Mouse (Mus musculus): ENCODE results near the gene Mtg2. TPM values are rescaled to one million over a fixed set of nuclear protein-coding genes. Genes with fewer than 3 reads are reported as not detected.

The Mtg2 gene
- polyA plus RNA-seq, 1 experiment from 2014 or later = 24.3 TPM

DNA sequence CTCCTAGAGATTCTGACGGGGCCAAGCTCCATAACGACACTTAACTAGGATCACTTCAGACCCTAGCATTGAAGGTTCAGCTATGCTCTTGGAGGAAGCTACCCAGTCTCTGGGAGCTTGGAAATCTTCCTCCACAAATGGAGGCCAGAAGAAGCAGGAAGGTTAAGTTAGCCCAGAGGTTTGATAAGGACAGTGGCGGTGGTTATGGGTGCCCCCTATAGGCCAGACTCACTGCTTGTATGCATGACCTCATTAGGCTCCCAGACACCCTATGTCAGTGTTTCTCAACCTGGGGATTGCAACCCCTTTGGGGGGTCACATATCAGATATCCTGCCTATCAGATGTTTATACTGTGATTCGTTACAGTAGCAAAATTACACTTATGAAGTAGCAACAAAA is 36.7 kb downstream of the Mtg2 start:
- WGBS = 65% methylated on average over 4 of the region's 4 CpGs

GRCm38 (mm10) chr2:180108285-180108684 is 37.9 kb downstream of the Mtg2 start:
- Histone ChIP-seq H3K4me1 (peaks cover 15% of the 10 kb centered on the region), H3K36me3 (no peaks in the 10 kb centered on the region), H3K9me3 (replicated peaks) (no peaks in the 10 kb centered on the region), H3K27me3 (peaks cover 30% of the 10 kb centered on the region), H3K9ac (no peak overlapping the region), H3K4me3 (replicated peaks) (no peak overlapping the region), H3K27ac (replicated peaks) (no peak overlapping the region), H3K4me2 (replicated peaks) (no peak overlapping the region)
- ATAC-seq (ENCODE audit: insufficient number of reproducible peaks, low FRiP score, low TSS enrichment, low read depth) = no peak
- 60% methylated on average over 6 of the region's 6 CpGs for WGBS

More for the DNA sequence above, 36.7 kb downstream of the Mtg2 start:
- Histone ChIP-seq H3K27ac (replicated peaks) (no peak overlapping the region), H3K4me3 (replicated peaks) (no peak overlapping the region), H3K36me3 (no peaks in the 10 kb centered on the region), H3K9me3 (replicated peaks) (no peaks in the 10 kb centered on the region), H3K4me1 (peaks cover 21% of the 10 kb centered on the region), H3K9ac (no peak overlapping the region), H3K27me3 (peaks cover 40% of the 10 kb centered on the region), H3K4me2 (replicated peaks) (no peak overlapping the region)
- no peak for ATAC-seq (ENCODE audit: insufficient number of reproducible peaks, low FRiP score, low TSS enrichment, low read depth)

DNA sequence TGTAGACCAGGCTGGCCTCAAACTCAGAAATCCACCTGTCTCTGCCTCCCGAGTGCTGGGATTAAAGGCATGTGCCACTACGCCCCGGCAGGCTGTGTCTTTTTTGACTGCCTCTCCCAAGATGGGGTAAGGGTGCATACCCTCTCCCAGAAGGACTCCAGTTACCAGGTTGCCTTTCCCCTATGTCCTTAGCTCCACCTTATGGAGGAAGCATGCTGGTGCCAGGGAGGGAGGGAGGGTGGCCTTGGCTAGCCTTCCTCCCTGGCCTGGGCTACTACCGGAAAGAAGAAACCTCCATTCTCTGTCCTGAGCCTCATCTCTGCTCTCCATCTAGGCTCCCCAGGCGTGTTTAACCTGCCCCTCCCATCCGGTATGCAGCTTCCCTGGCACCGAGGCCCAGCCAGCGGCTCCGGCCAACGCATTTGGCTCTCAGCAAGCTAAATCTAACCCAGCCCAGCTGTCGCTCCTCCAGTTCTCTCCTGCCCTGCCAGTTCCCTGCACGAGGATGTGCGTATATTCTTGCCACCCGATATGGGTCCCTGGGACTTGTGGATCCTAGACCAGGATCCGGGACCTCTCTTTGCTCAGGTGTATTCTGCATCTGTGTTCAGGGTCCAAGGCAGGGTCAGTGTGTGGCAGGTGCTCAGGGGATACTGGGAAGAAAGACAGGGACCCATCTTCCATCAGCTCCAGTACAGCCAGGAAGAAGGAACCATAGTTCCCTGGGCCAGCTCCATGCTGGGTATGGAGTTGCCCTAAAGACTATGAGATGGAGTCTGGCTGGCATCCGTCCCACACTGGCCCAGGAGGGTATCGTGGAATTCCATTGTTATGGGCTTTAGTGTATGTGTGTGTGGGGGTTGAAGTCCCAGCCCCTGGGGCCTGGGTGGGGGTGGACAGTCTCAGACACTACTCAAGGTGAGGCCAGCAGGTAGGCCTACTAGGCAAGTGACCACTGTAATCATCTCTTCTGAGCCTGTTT is 43.8 kb downstream of the Mtg2 start:
- ATAC-seq (ENCODE audit: insufficient number of reproducible peaks, low FRiP score, low TSS enrichment, low read depth) = no peak
- Histone ChIP-seq H3K4me3 (replicated peaks) (no peak overlapping the region), H3K9ac (no peak overlapping the region), H3K4me2 (replicated peaks) (no peak overlapping the region), H3K4me1 (peaks cover 42% of the 10 kb centered on the region), H3K36me3 (no peaks in the 10 kb centered on the region), H3K27me3 (peaks cover 2% of the 10 kb centered on the region; the same call in 1 of the 2 replicates), H3K9me3 (replicated peaks) (no peaks in the 10 kb centered on the region), H3K27ac (replicated peaks) (no peak overlapping the region; the same call in 1 of the 2 replicates)
- WGBS = 45% methylated on average over 17 of the region's 17 CpGs

DNA sequence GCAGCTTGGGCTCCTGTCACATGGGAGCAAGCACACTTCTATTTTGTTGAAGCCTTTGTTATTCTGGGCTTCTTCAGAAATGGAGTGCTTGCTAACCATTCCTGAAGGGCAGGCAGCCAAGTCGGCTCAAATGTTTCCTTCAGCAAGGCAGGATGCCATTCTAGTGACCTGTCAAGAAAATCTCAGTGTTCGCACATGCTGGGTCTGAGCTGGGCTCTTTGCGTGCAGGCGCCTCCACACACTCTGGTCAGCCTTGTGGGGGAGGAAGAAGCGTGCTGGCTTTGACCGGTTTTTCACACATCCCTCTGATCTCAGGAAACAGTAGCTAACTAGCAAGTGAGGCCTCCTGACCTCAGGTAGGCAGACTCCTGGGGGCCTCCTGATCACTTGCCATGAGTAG is 44.9 kb downstream of the Mtg2 start:
- Histone ChIP-seq H3K9me3 (replicated peaks) (no peaks in the 10 kb centered on the region), H3K27ac (replicated peaks) (peak overlapping the region; percentile 8; the same call in 1 of the 2 replicates), H3K36me3 (no peaks in the 10 kb centered on the region), H3K4me3 (replicated peaks) (no peak overlapping the region), H3K4me2 (replicated peaks) (no peak overlapping the region), H3K9ac (no peak overlapping the region), H3K4me1 (peaks cover 48% of the 10 kb centered on the region), H3K27me3 (peaks cover 2% of the 10 kb centered on the region; the same call in 1 of the 2 replicates)
- no peak for ATAC-seq (ENCODE audit: insufficient number of reproducible peaks, low FRiP score, low TSS enrichment, low read depth)
- 52% methylated on average over 6 of the region's 6 CpGs for WGBS

- Histone ChIP-seq H3K9ac (no peak overlapping the region), H3K4me2 (replicated peaks) (no peak overlapping the region)
These were observed 45.7 kb downstream of the Mtg2 start for GRCm38 (mm10) chr2:180116081-180116493.

DNA sequence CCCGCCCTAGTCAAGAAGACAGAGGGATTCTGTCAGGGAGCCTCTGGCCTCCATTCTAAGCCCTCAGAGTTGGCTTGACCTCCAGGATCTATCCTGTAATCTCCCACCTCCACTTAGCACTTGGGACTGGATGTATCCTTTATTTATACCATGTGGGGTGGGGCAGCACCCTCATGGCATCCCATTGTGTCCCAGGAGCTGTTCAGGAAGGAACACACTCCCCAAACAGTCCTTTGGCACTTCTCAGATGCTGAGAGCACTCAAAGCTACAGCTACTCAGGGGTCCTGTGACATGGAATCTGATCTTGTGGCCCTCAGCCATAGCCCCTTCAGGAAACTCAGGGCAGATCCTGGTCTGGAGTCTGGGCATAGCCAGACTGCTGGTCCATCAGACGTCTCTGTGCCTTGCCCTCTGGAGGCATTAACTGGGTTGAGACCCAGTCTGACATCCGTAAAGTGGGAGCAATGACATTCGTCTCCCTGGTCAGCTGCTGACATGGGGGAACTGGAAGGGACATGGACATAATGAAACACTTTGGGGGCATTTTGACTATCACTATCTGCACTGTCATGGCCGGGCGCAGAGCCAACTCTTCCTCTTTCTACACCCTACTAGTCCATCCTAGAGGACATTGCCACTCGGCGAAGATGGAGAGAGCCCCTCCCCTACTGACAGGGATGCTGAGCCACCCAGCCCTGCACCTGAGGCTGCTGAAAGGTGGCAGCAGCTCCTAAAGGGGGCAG is 46.5 kb downstream of the Mtg2 start:
- WGBS = 68% methylated on average over 8 of the region's 8 CpGs

More at GRCm38 (mm10) chr2:180116081-180116493, 45.7 kb downstream of the Mtg2 start:
- 61% methylated on average over 10 of the region's 10 CpGs for WGBS
- no peak for ATAC-seq (ENCODE audit: insufficient number of reproducible peaks, low FRiP score, low TSS enrichment, low read depth)
- Histone ChIP-seq H3K27me3 (peaks cover 2% of the 10 kb centered on the region; the same call in 1 of the 2 replicates), H3K4me3 (replicated peaks) (no peak overlapping the region), H3K36me3 (0 out of 2 replicates have a peak, but pooled peaks cover 2% of the 10 kb centered on the region), H3K27ac (replicated peaks) (no peak overlapping the region), H3K9me3 (replicated peaks) (no peaks in the 10 kb centered on the region), H3K4me1 (peaks cover 53% of the 10 kb centered on the region)

GRCm38 (mm10) chr2:180117485-180118194 is 47.3 kb downstream of the Mtg2 start:
- H3K27me3 ChIP-seq = peaks cover 1% of the 10 kb centered on the region; the same call in 1 of the 2 replicates
- no peak overlapping the region; the same call in 1 of the 2 replicates for H3K27ac ChIP-seq (replicated peaks)
- 0 out of 2 replicates have a peak, but pooled peaks cover 5% of the 10 kb centered on the region for H3K36me3 ChIP-seq
- H3K4me3 ChIP-seq (replicated peaks) = no peak overlapping the region
- H3K9ac ChIP-seq = no peak overlapping the region
- peaks cover 54% of the 10 kb centered on the region for H3K4me1 ChIP-seq
- H3K9me3 ChIP-seq (replicated peaks) = no peaks in the 10 kb centered on the region
- H3K4me2 ChIP-seq (replicated peaks) = peak overlapping the region; percentile 87; the same call in 1 of the 2 replicates
- WGBS = 8% methylated on average over 13 of the region's 13 CpGs
- no peak for ATAC-seq (ENCODE audit: insufficient number of reproducible peaks, low FRiP score, low TSS enrichment, low read depth)

More for the DNA sequence above, 46.5 kb downstream of the Mtg2 start:
- no peaks in the 10 kb centered on the region for H3K9me3 ChIP-seq (replicated peaks)
- H3K9ac ChIP-seq = no peak overlapping the region
- no peak overlapping the region; the same call in 1 of the 2 replicates for H3K27ac ChIP-seq (replicated peaks)
- H3K4me1 ChIP-seq = peaks cover 54% of the 10 kb centered on the region
- 0 out of 2 replicates have a peak, but pooled peaks cover 5% of the 10 kb centered on the region for H3K36me3 ChIP-seq
- H3K4me3 ChIP-seq (replicated peaks) = no peak overlapping the region
- no peak for ATAC-seq (ENCODE audit: insufficient number of reproducible peaks, low FRiP score, low TSS enrichment, low read depth)
- peaks cover 2% of the 10 kb centered on the region; the same call in 1 of the 2 replicates for H3K27me3 ChIP-seq
- no peak overlapping the region for H3K4me2 ChIP-seq (replicated peaks)

DNA sequence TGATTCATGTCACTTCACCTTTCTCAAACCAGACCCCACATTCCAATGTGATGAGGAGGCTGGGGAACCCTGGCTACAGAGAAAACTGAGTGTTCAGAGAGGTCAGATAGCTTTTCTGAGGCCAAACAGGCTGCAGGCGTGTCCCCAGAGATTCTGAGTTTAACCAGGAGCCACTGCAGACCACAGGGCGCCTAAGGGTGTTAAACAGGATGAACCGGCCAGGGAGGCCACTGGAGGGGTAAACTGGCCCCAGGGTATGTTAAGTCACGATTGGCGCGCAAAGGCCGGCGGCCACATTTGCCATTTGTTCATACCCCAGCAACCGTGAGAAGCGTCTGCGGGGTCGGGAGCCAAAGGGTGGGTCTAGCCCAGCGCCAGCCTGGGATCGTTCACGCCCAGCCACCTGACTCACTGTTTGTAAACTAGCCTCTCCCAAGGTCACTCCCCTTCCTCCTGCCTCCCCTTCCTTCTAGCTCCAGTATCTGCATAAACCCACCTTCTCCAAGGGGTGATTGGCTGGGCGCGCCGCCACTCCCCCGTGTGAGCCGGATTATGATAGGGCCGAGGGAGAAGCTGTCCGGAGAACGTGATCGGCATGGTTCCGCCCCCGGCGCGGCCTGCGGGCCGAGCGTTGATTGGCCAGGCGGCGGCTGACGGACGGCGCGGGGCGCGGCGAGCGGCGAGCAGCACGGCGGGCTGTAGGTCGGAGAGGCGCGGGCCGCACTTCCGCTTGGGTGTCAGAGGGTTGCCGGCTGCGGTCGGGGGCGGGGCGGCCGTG is 48.5 kb downstream of the Mtg2 start, which contains the start of gene Osbpl2:
Gene Osbpl2 (plus strand): TSS at position 646 of the 778 bp plus-strand sequence.
- ATAC-seq (ENCODE audit: insufficient number of reproducible peaks, low FRiP score, low TSS enrichment, low read depth) = peak; percentile 99
- Histone ChIP-seq H3K36me3 (0 out of 2 replicates have a peak, but pooled peaks cover 8% of the 10 kb centered on the region), H3K4me1 (peaks cover 54% of the 10 kb centered on the region), H3K4me2 (replicated peaks) (peak within 1 kb of the TSS; percentile 87), H3K27ac (replicated peaks) (peak within 1 kb of the TSS; percentile 78), H3K27me3 (no peaks in the 10 kb centered on the region), H3K4me3 (replicated peaks) (peak within 1 kb of the TSS; percentile 92), H3K9ac (peak within 1 kb of the TSS; percentile 84), H3K9me3 (replicated peaks) (no peaks in the 10 kb centered on the region)
- under 1% methylated on average over 54 of the region's 55 CpGs for WGBS

- Histone ChIP-seq H3K4me3 (replicated peaks) (peak overlapping the region; percentile 92), H3K4me1 (peaks cover 46% of the 10 kb centered on the region), H3K9me3 (replicated peaks) (no peaks in the 10 kb centered on the region), H3K27me3 (no peaks in the 10 kb centered on the region), H3K4me2 (replicated peaks) (peak overlapping the region; percentile 87), H3K9ac (peak overlapping the region; percentile 84), H3K27ac (replicated peaks) (peak overlapping the region; percentile 78), H3K36me3 (0 out of 2 replicates have a peak, but pooled peaks cover 8% of the 10 kb centered on the region)
- ATAC-seq (ENCODE audit: insufficient number of reproducible peaks, low FRiP score, low TSS enrichment, low read depth) = no peak; the same call in 1 of the 2 replicates
- WGBS = under 1% methylated on average over 60 of the region's 68 CpGs
These were observed 49.3 kb downstream of the Mtg2 start for GRCm38 (mm10) chr2:180119439-180120291.

Measured in embryonic facial prominence, embryonic 15.5 days (tissue).